Mouse (Mus musculus): ENCODE results near the gene Mob3b.

The Mob3b gene

GRCm38 (mm10) chr4:35113516-35114248, 43.6 kb downstream of the Mob3b start:
- no peak for DNase-seq (ENCODE audit: low spot score)

GRCm38 (mm10) chr4:35112452-35112851, 44.8 kb downstream of the Mob3b start:
- no peak for DNase-seq (ENCODE audit: low spot score)

GRCm38 (mm10) chr4:35105115-35105773, 52.0 kb downstream of the Mob3b start:
- DNase-seq (ENCODE audit: low spot score) = no peak

GRCm38 (mm10) chr4:35101201-35101600, 56.1 kb downstream of the Mob3b start:
- DNase-seq (ENCODE audit: low spot score) = no peak

DNA sequence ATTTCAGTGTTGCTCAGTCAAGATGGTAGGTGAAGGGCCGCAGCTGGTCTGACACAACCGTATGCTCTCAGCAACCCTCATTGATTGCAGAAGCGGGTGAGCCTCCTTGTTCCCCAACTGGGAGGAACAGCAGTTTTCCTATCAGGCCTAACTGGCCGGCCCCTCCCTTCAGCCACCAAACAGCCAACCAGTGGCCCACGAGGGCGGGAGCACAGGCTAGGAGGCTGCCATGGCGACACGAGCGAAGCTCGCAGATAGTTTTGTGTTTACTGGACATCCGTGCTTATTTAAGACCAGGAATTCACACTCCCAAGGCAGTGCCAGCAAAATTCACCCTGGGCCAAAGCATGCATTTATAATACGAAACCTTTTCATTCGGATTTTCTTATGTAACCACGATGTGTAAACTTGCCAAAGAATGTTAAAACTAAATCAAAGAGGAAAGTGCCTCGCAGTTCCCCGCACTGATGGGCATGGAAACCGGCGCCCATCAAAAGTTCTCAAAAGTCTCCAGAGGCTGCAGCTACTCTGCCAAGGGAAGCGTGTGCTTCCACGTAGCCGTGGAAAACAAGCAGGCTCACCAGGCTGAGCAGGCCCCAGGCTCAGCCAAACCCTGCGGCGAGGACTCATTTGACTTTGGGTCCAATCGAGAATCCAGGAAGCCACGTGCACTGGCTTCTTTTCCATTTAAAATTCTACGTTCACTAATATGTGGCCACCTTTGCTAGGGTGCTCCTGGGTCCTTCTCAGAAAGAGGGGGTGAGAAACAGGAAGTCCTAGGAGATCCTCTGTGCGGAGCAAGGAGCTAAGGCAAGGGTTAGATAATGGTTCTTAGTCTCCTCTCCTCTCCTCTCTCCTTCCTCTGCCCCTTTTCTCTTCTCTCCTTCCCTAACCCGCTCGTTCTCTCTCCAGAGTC, 57.2 kb downstream of the Mob3b start:
- peak; percentile 26 for DNase-seq (ENCODE audit: low spot score)

DNA sequence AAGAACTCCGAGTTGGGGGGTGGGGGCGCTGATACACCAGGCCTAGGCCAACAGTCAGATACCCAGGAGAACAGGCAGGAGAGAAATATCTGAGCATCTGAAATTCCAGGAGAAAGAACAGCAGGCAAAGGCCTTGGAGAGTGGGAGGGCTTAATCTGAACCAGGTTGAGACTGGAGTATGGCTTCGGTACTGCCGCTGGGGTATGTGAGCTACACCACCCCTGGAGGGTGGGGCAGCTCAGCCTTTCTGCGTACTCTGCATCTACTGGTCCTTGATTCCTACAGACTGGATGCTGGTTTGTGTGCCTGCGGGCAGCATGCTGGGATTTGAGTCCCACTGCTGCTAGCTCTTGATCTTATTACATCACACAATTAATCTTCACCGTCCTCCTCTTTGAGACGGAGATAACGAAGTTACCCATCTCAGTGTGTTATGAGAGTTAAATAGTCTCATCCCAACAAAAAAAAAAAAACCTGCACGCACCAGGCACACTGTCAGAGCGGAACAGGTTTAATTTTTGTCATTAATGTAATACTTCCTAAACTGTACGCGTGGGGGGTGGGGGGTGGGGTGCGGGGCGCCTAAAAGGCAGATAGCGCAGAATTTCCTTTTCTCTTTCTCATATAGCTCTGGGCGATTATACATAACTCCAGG, 57.9 kb downstream of the Mob3b start:
- no peak for DNase-seq (ENCODE audit: low spot score)

DNA sequence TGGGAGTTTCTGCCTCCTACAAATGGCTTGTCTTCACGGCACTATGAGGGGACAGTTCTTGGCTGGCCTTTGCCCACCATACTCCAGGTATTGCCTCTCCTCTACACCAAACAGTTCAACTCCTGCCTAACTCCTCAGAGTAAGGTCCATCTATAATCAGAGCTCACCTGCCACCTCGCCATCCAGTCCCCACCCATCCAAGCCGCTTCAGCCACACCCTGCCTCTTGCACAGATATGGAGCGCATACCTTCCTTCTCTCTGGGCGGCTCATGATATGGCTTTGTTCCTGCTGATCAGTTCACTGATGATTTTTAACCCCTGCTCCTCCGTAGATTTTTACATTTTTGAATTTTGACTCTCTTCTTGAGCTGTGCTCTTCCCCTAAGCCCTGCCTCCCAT, 58.7 kb downstream of the Mob3b start:
- DNase-seq (ENCODE audit: low spot score) = no peak

DNA sequence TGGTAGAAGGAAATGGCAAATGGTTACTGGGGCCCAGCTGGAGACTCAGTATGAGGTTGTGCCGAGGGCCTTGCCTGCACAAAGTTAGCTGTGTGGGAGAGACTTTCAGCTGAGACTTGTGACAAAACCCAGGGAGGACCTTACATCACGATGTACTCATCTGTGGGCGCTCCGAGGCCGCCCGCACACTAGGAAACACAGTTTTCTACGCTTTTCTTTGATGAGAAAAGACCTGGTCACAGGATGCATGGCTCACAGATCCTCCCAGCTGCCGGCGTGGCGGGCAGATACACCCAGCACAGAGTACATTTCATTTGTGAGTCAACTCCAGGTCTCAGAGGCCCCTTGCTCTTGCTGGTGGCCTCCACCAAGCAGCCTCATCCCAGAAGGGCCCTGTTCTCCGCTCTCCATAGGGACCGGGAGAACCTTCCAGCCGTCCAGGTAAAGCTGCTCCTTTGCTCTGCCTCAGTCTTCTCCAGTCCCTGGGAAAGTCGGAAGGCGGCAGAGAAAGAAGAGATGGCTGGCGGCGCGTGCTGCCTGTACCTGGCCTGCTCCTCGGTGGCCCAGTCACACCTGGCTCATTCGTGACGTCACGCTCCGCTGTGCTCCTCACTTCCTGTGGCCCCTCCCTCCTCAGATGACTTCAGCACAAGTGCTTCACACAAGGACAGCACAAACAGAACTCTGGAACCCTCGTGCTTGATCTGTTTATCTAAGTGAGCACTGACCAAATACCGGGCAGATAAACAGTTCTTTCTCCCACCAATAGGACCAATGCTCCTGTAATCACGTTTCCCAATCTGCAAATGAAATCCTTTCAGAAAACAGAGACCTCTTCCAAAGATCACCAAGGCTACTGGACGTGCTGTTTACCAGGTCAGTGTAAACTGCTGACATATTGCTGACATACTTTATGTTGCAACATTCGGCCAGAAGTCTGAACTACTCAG, 60.8 kb downstream of the Mob3b start:
- DNase-seq (ENCODE audit: low spot score) = no peak

DNA sequence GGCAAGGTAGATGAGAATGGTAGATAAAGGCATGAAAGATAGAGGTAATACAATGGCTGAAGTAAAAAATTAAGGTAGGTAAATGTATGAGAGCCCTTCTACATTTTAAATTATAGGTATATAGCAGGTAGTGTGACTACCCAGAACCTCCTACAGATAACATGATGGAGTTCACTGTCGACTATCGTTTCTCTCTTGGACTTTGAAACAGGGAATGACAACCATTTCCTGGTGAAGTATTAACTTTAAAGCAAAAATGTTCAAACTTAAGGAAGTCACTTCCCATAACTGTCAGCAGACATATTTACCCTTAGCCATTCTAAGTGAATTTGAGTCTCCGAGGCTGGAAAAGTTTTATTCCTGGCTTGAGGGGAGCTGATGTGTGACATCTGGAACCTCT, 64.8 kb downstream of the Mob3b start:
- DNase-seq (ENCODE audit: low spot score) = no peak

- DNase-seq (ENCODE audit: low spot score) = no peak
Measured at GRCm38 (mm10) chr4:35091157-35091784, 66.0 kb downstream of the Mob3b start.

DNA sequence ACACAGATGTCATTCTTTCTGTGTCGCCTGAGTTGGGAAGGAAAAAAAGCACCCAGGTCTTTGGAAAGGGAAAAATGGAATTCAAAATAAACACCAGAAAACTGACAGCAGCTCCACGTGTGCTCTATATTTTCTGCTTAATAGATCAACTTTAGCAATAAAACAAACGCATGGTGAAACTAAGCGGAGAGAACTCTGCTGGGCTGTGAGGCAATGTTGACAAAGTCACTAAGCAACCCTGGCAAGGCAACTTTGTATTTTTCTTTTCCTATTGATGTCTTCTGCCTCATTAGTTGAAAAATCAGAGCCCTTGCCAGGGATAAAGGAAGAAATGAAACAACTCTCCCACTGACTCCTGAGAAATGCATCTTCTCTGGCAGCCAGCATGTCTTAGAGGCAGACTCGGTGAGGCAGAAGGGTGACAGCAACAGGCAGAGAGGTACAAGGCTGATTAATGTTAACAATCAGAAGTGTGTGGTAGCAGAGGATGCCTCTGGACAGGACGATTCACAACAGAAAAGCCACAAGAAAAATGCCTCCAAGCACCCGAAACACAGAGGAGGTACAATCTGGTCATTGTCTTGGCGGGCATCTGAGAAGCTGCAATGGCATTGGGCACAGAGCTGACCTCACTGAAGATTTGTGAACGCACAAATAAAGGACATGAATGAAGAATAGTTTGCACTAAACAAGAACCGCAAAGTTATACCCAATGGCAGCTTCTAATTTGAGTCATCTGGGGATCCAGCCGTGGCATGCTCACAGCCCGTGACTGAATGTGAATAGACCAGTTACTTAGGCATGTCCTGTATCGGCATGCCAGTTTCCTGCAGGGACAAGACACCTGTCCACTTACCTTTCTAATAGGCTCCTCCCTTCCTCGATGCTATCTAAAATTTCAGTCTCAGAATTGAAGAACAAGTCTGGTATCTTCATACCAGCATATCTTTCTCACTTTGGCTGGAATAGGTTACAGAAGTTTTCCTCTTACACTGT, 67.7 kb downstream of the Mob3b start:
- DNase-seq (ENCODE audit: low spot score) = no peak

GRCm38 (mm10) chr4:35086067-35086700, 71.1 kb downstream of the Mob3b start:
- no peak for DNase-seq (ENCODE audit: low spot score)

DNA sequence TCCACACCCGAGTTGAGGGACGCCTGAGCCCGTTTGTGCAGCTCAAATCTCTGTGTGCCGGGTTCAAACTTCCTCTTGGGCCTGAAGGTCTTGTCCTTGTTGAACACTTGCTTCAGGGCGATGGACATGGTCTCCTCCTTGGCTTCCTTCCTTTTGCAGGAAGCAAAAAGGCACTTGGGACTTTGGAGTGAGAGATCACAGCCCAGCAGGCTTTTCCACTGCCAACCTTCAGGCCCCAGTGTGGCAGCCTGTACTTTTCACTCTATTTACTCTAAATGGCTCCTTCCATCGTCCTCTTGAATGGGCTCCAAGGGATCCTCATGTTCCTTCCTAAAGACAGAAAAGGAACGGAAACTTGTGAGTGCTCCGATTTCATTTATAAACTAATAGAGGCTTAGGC, 73.2 kb downstream of the Mob3b start:
- DNase-seq (ENCODE audit: low spot score) = no peak

DNA sequence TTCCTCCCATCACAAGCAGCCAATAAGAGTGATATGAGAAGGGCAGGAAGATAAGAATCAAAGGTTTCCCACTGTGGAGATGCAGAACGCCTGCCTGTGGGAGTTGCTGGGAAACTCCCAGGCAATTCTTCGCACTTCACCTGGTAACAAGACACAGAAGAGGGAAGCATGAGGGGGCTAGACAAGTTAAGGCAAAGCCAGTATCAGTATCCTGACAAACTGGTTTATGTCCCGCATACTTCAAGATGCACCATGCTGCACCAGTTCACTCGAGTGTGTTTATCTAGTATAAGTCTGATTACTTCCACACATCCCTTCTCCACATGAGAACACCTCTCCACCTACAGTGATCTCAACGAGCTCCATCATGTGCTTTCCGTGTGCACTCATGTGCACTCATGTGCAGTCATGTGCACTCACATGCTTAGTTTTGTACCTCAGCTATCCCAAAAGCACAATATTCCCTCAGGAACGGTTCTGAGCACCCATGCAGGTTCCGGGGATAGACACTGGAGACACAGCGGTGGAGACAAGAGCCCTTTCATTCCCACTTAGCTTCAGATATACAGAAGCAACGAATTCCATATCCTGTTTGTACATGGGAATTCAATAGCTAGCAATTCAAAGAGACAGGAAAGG, 74.7 kb downstream of the Mob3b start:
- DNase-seq (ENCODE audit: low spot score) = no peak

- DNase-seq (ENCODE audit: low spot score) = no peak
Measured at GRCm38 (mm10) chr4:35080285-35080684, 77.0 kb downstream of the Mob3b start.

- DNase-seq (ENCODE audit: low spot score) = no peak
Measured at GRCm38 (mm10) chr4:35068739-35069138, 88.5 kb downstream of the Mob3b start.

DNA sequence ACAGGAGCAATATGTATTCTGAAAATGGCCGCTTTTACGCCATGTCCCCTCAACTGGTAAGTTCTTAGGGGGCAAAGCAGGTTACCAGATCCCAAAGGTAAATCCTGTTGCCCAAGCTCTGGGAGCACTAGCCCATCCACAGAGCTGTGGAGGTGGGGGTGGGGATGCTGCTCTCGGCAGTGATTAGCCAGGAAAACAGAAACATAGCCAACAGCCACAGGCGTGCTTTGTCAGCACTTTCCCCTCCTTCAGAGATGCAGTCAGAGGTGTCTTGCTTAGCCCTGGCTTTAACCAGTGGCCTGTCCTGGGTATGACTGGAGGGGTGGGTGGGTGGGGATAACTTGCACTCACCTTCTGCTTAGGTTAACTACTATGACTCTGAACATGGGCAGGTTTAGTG, 91.1 kb downstream of the Mob3b start:
- no peak for DNase-seq (ENCODE audit: low spot score)

DNA sequence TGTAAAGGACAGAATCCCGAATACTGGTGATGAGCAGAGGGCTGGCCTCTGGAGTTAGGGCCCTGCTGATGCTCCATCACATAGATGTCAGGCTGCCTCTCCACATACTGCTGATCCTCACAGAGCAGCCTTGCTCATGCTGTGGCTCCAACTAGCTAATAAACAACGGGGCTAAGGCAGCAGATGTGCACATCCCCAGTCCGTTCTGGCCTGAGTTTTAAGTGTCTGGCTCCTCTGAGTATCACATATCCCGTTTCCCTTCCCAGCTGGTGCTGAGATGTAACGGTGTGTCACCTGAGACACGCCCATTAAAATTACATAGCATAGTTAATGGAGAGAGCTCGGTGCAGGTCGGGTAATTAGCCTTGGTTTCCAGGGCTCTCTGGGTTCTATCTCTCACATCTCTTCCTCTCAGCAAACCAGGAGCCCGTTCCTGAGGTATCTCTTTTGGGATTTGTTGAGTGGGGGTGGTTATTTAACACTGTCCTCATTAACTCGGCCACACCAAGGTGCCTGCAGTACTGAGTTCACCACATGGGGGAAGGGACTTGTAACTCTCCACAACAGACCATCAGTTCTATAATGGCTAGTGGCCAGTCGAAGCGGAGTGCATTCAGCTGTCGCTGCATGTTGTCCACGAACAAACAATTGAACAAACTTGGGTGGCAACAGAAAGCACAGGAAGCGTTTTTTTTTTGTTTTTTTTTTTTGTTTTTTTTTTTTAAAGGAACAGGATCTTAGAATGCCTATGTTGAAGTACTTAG, 92.0 kb downstream of the Mob3b start:
- DNase-seq (ENCODE audit: low spot score) = no peak

Measured in left cerebral cortex, adult 11 months (tissue).